Comparison of ENCODE assay signal across 23 mouse cellular contexts in the genomic region with DNA sequence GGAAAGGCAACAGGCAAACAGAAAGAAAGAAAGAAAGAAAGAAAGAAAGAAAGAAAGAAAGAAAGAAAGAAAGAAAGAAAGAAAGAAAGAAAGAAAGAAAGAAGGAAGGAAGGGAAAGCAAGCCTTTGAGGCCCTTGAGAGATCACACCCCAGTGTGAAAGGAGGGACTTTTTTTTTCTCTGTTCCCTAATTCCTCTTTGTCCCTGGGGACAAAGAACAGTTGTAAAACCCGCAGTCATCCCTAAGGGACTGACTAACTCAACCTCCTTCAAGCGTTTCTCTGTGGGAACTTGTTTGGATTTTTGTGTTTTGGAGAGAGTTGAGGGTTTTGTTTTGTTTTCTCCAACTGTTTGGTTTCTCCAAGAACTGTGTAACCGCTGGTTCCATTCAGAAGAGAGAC. TPM values are rescaled to one million over a fixed set of nuclear protein-coding genes. Genes with fewer than 3 reads are reported as not detected.
"Had no signal": no experiment of that assay in that cellular context is flagged by ENCODE, and none has a peak within 500 bp of the region (broad histone marks: within the 10 kb centered on the region; RNA-seq: fewer than 3 reads in every experiment).

No protein-coding gene starts in this region.

- ATAC-seq: liver, embryonic 12.5 days; midbrain, embryonic 13.5 days; midbrain, embryonic 16.5 days had no signal

- H3K36me3 ChIP-seq: limb, embryonic 10.5 days; limb, embryonic 13.5 days; liver, embryonic 12.5 days; liver, embryonic 15.5 days; midbrain, embryonic 13.5 days; stomach, embryonic 15.5 days had no signal

- H3K27ac ChIP-seq: layer of hippocampus, adult 2 months; limb, embryonic 10.5 days; limb, embryonic 13.5 days; liver, embryonic 12.5 days; liver, embryonic 15.5 days; macrophage; midbrain, embryonic 13.5 days; stomach, embryonic 15.5 days had no signal

- H3K4me1 ChIP-seq: liver, embryonic 12.5 days; liver, embryonic 15.5 days; midbrain, embryonic 13.5 days had no signal

- H3K4me2 ChIP-seq: limb, embryonic 13.5 days; liver, embryonic 12.5 days; liver, embryonic 15.5 days; midbrain, embryonic 13.5 days; stomach, embryonic 15.5 days had no signal

- DNase-seq: kidney, adult 11 months; kidney, adult 8-10 months; kidney, postnatal 14 days; layer of hippocampus, adult 9-11 months; liver; lung, adult 2 months; spleen, adult 18-20 months; thymus, postnatal 25 days had no signal

- H3K9me3 ChIP-seq: limb, embryonic 13.5 days; liver, embryonic 12.5 days; liver, embryonic 15.5 days; midbrain, embryonic 13.5 days; stomach, embryonic 15.5 days had no signal

- H3K9ac ChIP-seq: limb, embryonic 13.5 days; liver, embryonic 12.5 days; liver, embryonic 15.5 days; midbrain, embryonic 13.5 days; stomach, embryonic 15.5 days had no signal

- H3K4me3 ChIP-seq: layer of hippocampus, adult 2 months; limb, embryonic 10.5 days; limb, embryonic 13.5 days; liver, embryonic 12.5 days; liver, embryonic 15.5 days; midbrain, embryonic 13.5 days; stomach, embryonic 15.5 days had no signal

RNA-seq across cellular contexts. Expression of gene Nlrp12, which starts 18.8 kb away (rescaled TPM):
- total RNA-seq: layer of hippocampus, adult 2 months; left cerebral cortex, adult 18-20 months had no signal
- polyA plus RNA-seq: kidney, embryonic 16.5 days; large intestine, adult 2 months; limb, embryonic 10.5 days; limb, embryonic 13.5 days; liver, embryonic 12.5 days; midbrain, embryonic 13.5 days; midbrain, embryonic 16.5 days; neural tube, embryonic 11.5 days; neural tube, embryonic 14.5 days; thymus, postnatal 0 days had no signal

RNA-seq across cellular contexts. Expression of gene Prkcg, which starts 20.7 kb away (rescaled TPM):
- polyA plus RNA-seq: liver, embryonic 15.5 days had no signal
